Mouse (Mus musculus): Measurements from ENCODE around the gene Pigk. TPM values are rescaled to one million over a fixed set of nuclear protein-coding genes. Genes with fewer than 3 reads are reported as not detected.

Pigk gene
- polyA plus RNA-seq, 1 experiment from 2014 or later = 51.4 TPM

Other genes starting within 250 kb of the Pigk start
- 1.5 and 1.9 TPM in 2 replicates for gene Ak5, start 45.7 kb upstream of the Pigk start, polyA plus RNA-seq (2016; fragmentation: Nextera tagmentation; extraction: Ambion mirVana)

Measured in embryonic facial prominence, embryonic 12.5 days (tissue).